Mouse (Mus musculus): ENCODE measurements around the gene Aebp2.

Gene Aebp2

DNA sequence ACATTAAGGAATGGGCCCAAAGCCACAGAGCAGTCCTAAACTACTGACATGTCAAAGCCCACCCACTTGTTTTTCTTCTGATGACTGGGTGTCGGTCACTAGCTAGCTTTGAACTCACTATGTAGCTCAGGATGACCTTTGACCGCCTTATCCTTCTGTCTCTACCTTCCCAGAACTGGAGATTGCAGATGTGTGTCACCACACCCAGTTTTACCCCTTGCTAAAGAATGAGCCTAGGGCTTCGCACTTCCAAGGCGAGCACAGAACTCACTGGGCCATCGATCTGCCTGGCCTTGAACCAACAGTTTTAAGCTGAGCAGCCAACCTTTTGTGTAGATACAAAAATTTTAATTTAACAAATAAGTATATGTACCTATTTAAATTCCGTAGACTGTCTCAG, 13.8 kb upstream of the Aebp2 start:
- DNase-seq (ENCODE audit: low spot score) = no peak

DNA sequence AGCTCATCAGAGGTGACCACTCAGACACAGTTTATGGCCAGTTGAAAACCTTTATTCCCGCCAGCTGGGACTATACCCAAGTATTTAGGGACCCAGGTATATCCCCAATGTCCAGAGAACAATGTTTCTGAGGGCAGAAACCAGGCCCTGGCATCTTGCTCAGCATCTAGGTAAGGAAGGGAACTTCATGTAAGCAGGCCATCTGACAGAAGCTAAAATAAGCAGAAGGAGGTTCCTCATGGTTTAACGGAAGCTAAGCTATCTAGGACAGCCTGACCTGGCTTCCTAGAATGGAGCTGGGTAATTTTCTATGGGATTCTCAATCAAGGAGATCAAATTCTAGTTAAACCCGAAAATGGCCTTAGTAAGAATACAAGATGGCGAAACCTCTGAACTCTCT, 12.9 kb upstream of the Aebp2 start:
- no peak for DNase-seq (ENCODE audit: low spot score)

DNA sequence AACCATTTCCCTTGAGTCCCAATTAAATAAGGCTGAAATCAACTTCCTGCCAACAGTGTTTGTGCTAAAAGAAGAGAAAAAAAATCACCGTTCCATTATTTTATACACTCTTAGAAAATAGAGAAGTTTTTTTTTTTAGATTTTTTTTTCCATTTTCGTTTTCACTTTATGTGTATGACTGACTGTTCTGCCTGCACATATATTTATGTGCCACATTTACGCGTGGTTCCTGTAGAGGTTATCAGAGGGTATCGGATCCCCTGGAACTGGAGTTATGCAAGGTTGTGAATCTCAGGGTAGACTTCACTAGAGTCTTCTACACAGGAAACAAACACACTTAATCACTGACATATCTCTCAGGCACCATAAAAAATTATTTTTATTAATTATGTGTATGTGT, 12.3 kb upstream of the Aebp2 start:
- no peak for DNase-seq (ENCODE audit: low spot score)

DNA sequence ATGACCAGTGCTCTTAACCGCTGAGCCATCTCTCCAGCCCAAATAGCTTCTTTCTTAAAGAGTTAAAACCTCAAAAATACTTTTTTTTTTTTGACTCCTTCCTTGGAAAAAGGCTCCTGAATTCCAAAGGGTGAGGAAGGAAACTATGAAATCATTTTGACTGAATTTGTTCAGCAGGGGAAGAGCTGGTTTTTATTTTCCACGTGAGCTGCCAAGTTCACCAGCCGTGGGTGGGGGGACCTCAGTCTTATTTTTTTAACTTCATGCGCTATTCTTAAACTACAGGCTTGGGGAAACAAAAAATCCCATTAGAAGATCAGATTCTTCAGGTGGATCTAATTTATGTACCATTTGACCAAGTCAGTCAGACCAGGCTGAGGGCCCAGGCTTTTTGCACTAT, 11.2 kb upstream of the Aebp2 start:
- no peak for DNase-seq (ENCODE audit: low spot score)

DNA sequence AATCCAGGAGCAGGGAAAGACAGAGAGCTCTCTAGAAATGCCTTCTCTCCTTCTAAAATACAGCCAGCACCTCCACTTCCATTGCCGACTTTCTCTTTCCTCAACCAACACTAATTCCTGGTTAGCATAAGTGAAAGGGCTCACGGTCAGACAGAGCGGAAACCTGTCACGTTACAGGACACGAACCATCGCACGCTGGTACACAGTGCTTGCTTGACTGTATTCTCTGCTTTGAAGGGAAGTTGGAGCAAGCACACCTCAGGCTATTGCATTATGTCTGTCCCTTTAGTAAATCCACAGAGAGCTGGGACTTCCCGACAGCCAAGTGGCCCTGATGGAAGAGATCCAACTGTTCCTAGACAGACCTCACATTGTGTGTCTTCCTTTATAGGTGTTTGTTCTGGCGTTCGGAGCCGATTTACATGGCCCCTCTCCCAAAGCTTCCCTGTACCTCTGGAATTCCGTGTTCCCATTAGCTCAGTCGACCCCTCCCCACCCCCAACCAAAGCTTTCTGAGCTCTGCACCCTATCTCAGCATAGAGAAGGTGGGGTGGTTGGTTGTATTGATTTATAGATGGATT, 10.5 kb upstream of the Aebp2 start:
- no peak for DNase-seq (ENCODE audit: low spot score)

DNA sequence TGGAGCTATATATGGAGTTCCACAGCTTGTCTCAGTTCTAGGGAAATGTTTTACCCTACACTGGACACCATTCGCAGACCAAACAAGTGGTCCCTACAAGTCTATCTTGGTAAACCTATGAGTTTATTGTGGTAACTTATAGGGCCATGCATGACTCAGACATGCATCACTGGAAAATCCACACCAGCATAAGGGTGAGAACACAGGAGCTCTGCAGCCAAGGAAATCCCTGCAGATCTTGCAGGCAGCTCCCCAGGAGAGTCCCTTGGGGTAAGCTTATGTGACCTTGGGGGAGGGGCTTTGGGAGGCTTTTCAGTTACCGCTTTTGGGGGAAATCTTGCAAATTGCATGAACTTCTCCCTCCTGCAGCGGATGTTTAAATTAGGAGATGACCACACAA, 8.6 kb upstream of the Aebp2 start:
- DNase-seq (ENCODE audit: low spot score) = no peak

DNA sequence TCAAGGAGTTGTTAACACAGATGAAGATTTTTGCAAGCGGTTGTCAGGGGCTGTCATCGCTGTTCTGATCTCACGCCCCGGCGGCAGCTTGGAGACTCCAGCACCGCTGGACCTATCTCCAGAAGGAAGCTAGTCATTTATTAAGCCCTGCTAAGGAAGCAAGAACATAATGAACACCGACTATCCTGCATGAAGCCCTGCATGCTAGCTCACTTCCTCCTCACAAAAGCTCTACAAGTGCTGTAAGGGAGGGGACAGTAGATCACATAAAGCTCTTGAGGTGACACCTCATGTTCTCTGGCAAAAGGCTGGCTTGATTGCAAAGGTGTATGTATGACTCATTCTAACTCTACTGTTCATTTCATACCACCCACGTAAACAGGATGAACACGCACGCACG, 7.8 kb upstream of the Aebp2 start:
- no peak for DNase-seq (ENCODE audit: low spot score)

DNA sequence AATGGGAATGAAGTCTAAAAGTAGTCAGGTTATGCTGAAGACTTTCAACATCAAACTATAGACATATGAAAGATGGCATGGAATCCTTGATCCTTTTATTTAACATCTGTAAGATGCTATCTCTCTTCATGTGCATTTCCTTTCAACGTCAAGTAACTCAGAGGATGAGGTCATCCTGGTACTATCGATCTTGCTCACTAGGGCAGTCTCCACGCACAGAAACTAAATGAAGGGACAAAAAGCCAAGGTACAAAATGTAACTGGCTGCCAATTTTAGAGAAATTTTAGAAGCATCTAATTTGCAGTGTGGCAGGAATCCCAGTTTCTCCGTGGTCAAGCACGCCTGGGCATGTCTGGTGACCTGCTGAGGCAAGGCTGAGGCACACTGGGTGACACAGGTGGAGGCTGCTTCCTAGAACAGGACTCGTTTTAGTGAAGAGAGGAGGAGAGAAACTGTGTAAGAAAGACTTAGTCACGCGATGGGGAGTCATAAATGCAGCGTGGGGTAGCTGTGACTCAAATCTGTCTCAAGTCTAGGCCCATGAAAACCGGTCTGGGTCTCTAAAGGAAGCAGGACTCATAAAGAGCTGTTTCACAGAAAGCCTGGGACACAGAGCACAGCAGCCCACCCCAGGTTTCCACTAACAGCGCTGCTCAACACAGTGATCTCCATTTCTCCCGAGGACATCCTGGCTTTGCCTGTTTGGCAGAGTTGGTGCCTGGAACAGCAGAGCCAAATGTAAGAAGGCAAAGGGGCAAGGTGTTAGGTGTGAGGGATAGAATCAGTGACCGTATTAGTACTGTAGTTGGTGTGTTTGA, 1.7 kb upstream of the Aebp2 start:
- no peak for DNase-seq (ENCODE audit: low spot score)

DNA sequence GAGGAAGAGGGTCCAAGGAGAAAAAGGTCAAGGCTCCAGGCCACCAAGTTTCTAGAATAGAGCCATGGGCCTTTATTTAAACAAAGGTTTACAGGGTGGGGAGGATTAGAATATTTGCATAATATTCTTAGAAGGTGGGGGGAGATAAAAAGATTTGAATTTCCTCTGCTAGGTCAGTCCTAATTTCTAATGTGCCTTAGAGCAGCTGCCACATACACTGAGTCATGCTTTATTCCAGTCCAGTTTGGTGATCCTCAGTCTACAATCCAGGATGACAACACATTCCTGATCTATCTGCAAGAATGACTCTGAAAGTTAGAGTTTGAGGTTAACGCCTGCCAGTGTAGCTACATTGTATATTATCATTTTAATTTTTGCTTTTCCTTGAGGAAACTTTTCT, 841 bp upstream of the Aebp2 start:
- DNase-seq (ENCODE audit: low spot score) = no peak

DNA sequence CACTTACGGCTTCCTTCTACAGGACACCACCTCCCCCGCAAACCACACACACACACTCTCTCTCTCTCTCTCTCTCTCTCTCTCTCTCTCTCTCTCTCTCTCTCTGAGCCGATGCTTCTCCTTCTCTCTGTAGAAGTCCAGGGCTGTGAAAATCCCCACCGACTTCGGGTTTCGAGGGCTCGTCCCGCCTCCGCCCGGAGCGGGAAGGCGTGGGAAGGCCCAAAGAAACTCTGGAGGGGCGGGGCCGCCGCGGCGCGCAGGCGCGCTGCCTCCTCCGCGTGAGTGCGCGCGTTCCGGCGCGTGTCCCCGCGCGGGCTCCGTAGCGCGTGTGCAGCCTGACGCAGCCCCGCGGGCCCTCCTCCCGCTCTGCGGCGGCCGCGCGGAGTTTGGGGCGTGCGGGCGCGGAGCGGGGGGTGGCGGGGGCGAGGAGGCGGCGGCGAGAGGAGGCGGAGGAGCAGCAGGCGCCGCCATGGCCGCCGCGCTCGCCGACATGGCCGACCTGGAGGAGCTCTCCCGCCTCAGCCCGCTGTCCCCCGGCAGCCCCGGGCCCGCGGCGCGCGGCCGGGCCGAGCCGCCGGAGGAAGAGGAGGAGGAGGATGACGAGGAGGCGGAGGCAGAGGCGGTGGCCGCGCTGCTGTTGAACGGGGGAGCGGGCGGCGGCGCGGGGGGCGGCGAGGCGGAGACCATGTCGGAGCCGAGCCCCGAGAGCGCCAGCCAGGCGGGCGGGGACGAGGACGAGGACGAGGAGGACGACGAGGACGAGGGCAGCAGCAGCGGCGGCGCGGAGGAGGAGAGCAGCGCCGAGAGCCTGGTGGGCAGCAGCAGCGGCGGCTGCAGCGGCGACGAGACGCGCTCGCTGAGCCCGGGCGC, 998 bp downstream of the Aebp2 start:
- DNase-seq (ENCODE audit: low spot score) = peak; percentile 95

DNA sequence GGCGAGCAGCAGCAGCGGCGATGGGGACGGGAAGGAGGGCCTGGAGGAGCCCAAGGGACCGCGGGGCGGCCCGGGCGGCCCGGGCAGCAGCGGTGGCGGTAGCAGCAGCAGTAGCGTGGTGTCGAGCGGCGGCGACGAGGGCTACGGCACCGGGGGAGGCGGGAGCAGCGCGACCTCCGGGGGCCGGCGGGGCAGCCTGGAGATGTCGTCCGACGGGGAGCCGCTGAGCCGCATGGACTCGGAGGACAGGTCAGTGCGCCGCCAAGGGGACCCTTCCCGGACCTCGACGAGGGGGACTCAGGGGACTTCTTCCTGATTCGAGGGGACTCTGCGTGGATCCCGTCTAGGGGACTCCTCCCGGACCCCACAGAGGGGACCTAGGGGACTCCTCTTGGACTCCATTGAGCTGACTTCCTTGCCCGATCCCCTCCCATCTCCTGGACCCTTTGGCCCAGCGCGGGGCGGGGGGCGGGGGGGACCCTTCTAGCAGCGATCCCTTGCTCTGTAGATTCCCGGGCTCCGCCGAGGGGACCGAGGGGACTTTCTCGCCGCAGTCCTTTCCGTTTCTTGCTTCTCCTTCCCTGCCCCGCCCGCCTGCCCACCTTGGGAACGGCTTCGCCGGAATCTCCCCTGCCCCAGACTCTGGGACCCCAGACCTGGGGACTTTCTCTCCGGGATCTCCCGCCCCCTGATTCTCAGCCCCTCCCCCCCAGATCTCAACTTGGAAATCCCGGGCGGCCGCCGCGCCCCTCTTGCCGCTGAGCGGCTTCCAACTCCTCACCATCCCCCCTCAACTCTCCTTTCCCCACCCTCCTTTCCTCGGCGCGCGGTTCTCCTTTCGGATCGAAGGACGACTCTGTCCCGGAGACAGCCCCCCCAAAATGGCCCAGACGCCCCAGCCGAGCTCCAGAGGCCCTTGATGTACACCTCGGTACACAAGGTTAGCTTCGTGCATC, 1.9 kb downstream of the Aebp2 start:
- peak; percentile 24 for DNase-seq (ENCODE audit: low spot score)

DNA sequence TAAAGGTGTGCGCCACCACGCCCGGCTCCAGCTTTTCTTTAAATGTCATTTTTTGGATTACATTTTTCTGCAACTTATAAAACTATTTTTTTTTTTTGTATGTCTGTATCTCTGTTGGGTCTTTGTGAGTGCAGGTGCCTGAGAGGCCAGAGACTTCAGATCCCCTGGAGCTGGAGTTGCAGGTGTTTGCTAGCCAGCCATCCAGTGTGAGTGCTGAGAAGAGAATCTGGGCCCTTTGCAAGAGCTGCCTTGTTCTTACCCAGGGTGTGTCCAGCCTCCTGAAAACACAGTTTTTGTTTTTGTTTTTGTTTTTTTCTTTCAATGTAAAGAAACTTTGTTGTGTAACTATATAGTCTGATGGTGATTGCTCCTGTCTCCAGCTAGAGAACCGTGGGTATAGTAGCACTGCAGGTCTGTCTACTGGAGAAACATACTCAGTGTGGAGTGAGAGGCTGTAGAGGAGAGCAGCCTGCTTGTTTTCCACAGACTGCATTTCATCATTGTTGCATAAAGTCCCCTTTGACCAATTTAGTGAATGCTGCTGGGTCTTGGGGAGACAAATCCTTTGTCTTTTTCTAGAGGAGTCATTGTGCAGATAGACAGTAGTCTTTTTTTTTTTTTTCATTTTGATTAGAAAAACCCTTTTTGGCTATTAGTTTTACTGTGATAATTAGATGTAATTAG, 6.9 kb downstream of the Aebp2 start:
- DNase-seq (ENCODE audit: low spot score) = no peak

DNA sequence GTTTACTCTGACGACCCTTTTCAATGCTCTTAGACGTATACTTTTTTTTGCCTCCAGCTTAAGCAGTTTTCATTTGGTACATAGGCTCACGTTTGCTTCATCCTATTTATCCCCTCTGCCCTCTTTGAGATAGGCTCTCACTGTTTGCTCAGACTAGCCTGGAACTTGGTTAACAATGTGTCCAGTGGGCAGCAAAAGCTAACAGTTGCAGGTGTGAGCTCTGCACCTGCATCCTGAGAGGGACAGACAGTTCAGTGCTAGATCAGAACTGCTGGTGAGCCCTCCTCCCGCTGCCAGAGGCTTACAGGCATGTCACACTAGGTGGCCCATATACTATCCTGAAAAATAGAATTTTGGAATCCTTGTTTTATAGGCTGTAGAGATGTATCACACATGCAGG, 7.8 kb downstream of the Aebp2 start:
- no peak for DNase-seq (ENCODE audit: low spot score)

DNA sequence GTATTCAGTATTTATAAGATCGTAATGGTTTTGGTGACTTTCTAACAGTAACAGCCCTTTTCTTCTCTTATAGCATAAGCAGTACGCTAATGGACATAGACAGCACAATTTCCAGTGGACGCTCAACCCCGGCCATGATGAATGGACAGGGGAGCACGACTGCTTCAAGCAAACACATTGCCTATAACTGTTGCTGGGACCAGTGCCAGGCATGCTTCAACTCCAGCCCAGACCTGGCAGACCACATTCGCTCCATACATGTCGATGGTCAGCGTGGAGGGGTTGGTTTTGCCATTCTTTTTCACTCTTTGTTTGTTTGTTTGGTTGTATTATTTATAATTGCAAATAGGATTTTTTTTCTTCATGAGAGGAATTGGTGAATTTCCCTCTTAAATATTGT, 11.2 kb downstream of the Aebp2 start:
- DNase-seq (ENCODE audit: low spot score) = no peak

DNA sequence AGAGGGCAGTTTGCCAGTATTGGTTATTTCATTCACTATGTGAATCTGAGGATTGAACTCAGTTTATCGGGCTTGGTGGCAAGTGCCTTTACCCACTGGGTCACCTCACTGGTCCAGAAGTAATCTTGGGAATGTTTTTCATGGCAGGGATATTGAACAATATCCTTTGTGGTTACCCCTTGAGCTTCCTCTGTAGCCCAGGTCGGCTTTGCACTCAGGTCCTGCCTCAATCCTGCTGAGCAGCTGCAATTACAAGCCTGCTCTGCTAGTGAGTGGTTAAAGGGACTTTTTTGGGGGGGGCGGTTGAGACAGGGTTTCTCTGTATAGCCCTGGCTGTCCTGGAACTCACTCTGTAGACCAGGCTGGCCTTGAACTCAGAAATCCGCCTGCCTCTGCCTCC, 13.8 kb downstream of the Aebp2 start:
- DNase-seq (ENCODE audit: low spot score) = no peak

DNA sequence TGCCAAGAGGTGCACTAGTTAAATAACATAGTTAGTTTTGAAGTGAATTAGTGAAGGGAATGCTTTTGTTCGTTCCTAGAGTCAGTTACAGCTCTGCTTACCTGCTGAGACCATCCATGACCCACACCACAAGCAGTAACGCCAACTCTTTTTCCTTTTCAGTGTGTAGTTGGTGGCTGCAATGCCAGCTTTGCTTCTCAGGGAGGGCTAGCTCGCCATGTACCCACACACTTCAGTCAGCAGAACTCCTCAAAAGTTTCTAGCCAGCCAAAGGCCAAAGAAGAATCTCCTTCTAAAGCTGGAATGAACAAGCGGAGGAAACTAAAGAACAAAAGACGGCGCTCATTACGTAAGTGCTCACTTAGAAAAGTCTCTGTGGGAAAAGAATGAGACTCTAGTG, 19.5 kb downstream of the Aebp2 start:
- no peak for DNase-seq (ENCODE audit: low spot score)

DNA sequence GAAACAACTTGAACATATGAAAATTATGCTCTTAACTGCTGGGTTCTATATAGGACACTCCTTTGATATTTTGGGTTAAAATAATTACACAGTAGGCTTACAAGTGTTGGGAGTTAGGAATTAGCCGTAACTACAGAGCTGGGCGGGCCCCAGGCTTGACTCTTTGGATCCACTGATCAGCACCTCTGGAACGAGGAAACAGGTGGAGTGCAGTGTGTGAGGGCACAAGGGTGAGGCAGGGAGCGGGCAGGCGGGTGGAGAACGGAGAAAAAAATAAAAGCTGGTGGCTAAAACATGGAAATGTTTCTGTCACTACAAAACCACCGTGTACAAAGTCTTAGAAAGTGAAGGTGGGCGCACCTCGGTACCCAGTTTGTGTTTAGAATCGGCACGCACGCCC, 20.2 kb downstream of the Aebp2 start:
- no peak for DNase-seq (ENCODE audit: low spot score)

DNA sequence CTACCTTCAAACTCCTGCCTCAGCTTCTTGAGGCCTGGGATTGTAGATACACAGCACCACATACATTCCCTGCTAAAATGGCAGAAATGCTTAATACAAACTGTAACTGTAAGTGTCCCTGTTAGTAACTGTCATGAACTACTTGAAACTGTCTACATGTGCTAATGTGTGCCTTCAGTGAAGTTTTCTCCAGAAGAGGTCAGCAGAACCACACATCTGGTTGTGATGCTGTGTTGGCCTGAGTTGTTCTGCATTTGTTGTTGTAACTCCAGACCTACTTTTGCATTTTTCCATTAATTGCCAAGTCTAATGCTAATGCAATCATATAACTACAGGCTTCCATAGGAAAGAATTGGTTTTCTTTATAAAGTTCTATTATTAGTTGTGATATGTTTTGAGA, 23.5 kb downstream of the Aebp2 start:
- no peak for DNase-seq (ENCODE audit: low spot score)

DNA sequence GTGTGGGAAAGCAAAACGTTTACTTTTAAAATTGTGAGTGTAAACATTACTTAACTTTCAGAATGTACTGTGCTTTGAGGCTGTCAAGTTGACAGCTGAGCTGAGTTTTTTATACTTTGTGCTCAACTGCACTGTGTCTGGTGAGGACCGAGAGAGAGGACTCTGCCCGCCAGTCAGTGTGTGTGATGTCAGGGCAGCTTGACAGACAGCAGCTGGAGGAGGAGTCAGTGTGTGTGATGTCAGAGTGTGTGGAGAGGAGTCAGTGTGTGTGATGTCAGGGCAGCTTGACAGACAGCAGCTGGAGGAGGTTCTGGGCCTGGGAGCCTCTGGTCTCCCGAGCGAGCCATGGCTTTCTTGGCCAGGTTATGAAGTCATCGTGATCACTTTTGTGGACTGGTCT, 24.4 kb downstream of the Aebp2 start:
- DNase-seq (ENCODE audit: low spot score) = no peak

DNA sequence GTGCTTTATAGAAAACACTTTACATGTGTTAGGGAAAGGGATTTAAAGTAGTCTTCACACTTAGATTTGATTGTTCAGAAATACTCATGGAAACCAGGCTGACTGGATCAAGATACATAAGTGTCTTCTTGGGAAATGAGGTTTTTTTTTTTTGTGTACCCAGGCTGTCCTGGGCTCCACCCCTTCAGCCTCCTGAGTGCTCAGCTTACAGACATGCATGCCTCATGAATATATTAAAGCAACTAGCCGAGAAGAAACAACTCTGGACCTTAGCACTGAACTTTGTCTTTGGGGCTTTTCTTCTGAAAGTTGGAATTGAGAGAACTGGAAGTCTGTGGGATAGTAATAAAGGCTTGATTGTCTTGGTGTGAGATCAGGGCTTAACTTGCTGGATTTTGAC, 27.3 kb downstream of the Aebp2 start:
- DNase-seq (ENCODE audit: low spot score) = no peak

DNA sequence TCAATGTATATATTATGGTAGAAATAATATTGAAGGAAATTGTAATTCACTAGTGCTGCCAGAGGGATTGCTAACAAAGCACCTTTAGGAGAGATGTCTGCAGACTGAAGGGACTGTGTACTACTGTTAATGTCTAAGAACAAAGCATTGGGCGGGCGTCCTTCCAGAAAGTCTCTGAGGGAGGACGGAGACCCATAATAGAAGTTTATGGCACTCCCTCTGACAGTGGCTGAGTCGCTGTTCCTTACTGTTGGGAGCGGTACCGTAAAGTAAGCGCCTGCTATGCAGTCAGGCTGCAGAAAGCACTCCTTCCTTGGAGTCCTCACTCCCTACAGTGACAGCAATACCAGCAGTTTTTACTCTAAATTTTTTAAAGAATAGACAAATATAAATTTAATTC, 29.5 kb downstream of the Aebp2 start:
- no peak for DNase-seq (ENCODE audit: low spot score)
